Mouse (Mus musculus) c-Kit-positive CD71-positive TER-119-negative erythroid progenitor cells, embryonic 14.5 days (primary cell): ENCODE data around the gene Ssna1.
"Not testable (repeated sequence)": the region's sequence is repeated elsewhere in the genome, so short reads cannot be mapped to it uniquely, and the experiment has no call there.

Experiments
- DNase-seq: peaks from one replicate; pipeline ENCODE4 v3.0.0-alpha.2; 2013; ENCODE audit warnings: low read depth

Ssna1 gene

GRCm38 (mm10) chr2:25261870-25262269, 10.4 kb downstream of the Ssna1 start:
- no peak for DNase-seq

DNA sequence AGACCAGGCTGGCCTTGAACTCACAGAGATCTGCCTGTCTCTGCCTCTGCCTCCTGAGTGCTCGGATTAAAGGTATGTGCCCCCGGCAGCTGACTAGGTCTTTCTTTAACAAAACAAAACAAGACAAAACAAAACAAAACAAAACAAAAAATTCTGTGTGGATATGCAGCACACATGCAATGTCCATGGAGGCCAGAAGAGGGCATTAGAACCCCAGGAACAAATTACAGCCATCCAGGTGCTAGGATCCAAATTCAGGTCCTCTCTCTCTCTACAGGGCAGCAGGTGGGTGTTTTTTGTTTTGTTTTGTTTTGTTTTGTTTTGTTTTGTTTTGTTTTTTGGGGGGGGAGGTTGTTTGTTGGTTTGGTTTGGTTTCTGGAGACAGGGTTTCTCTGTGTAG, 13.4 kb downstream of the Ssna1 start:
- DNase-seq, result no peak

DNA sequence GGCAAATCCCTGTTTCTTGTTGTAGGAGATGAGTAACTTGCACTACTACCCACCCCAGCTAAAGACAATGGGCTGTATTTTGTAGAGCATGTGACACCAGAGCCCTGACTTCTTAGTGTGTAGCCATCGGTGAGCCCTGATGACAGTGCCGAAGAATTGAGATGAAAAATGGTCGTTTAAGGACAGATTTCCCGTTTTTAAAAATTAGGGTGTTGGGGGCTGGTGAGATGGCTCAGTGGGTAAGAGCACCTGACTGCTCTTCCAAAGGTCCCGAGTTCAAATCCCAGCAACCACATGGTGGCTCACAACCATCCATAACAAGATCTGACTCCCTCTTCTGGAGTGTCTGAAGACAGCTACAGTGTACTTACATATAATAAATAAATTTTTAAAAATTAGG, 15.0 kb downstream of the Ssna1 start:
- not testable (repeated sequence) for DNase-seq

DNA sequence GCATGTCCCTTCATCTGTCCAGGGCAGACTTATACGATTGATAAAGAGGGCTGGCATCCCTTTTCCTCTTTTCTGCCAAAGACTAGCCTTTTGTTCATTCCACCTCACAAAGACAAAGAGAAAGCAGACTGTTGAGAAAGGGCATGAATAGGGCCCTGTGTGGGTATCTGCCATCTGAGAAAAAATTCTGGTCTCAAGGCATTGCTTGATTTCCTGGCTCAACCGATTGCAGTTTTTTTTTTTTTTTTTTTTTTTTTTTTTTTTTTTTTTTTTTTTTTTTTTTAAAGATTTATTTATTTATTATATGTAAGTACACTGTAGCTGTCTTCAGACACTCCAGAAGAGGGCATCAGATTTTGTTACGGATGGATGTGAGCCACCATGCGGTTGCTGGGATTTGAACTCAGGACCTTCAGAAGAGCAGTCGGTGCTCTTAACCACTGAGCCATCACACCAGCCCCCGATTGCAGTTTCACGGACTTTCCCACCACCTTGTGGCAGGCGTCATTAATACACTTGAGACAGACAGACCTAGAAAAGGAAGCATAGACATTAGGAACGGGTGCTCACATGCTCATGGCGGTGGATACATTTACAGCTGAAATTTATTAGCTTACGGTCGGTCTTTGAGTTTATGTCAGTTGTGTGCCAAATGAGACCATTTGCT, 15.7 kb downstream of the Ssna1 start:
- not testable (repeated sequence) for DNase-seq

DNA sequence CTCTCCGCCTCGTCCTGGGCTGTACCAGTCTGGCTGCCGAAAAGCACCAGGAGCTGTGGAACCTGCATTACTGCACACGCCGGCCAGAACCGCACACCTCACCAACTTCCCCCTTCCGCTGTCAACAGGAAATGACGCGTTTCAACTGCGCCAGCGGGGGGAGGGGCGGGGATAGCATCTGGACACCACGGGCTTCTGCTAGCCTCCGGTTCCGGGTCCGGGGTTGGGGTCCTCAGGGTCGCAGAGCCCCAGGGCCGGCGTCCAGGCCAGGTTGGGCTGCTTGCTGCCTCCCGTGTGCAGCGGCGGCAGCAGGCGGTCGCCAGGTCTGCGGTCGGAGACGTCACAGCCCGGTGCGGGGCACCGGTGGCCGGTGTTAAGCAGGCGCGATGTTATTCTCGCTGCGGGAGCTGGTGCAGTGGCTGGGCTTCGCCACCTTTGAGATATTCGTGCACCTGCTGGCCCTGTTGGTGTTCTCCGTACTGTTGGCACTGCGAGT, 16.9 kb downstream of the Ssna1 start, which contains the start of gene Tmem203:
Gene Tmem203 (plus strand): TSS at position 156 of the 496 bp plus-strand sequence.
- DNase-seq, result peak; percentile 88

DNA sequence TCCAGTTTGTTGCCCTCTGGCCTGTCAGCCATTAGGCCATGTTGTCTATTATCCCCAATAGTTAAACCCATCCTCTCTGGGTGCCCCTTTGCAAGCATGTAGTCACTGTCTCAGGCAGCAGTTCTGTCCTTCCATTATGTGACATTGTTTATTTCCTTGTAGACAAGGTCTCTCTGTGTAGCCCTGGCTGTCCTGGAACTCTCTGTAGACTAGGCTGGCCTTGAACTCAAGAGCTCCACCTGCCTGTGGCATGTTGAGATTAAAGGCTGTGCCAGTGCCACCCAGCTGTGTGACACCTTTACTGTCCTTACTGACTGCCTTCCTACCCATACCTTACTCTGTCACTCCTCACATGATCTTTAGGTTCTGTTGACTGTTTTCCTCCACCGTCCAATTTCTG, 19.9 kb downstream of the Ssna1 start:
- DNase-seq, result no peak

- DNase-seq, result no peak
Observed at GRCm38 (mm10) chr2:25246183-25247072, 25.8 kb downstream of the Ssna1 start, which contains the start of gene AL732309.1. AL732309.1 (minus strand) TSS chr2:25246863.

DNA sequence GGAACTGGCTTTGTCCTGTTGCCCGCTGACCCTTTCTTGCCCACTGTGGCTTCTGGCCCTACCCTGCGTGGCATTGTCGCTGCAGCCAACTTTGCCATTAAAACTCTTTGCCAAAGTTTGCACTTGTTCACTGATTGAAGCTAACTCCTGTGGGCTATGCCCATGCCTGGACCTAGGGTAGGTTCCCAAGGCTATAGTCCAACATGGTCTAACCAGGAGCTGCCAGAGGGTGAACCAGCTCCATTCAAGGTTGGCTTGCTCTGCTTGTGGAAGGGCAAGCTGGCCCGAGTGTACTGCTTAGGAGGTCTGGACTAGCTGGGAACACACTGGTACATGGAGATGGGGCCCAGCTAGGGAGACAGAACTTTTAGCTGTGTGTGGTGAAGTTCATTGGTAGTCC, 28.1 kb downstream of the Ssna1 start:
- DNase-seq, result no peak

DNA sequence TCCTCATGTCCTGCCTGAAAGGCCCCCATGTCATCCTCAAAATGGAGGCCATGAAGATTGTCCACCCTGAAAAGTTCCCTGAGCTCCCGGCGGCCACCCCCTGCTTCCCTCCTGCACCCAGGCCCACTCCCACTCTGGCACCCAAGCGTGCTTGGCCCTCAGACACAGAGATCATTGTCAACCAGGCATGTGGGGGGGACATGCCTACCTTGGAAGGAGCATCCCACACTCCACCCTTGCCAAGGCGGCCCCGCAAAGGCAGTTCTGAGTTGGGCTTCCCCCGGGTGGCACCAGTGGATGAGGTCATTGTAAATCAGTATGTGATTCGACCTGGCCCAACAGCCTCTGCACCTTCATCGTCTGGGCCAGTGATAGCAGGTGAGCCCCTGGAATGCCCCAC, 28.9 kb downstream of the Ssna1 start:
- DNase-seq, result no peak

GRCm38 (mm10) chr2:25242101-25242506, 30.1 kb downstream of the Ssna1 start, which contains the start of the genes Rnf208 and Cysrt1:
Rnf208 (plus strand) TSS chr2:25242255.
Cysrt1 (minus strand) TSS chr2:25242452.
- DNase-seq, result no peak

DNA sequence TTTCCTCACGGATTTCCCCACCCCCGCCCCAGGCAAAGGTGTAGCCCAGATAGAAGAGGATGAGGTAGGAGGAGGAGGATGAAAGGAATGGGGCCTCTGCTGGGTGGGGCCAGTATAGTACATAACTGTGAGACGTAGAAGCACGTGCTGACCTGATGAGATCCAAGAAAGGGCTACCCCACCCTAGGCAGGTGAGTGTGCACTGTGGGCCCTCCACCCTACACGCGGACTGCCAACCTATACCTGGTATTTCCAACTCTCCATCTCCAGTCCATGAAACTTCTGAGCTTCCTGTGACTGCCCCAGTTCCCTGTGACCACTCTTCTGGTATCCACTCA, 30.8 kb downstream of the Ssna1 start:
- DNase-seq, result no peak

DNA sequence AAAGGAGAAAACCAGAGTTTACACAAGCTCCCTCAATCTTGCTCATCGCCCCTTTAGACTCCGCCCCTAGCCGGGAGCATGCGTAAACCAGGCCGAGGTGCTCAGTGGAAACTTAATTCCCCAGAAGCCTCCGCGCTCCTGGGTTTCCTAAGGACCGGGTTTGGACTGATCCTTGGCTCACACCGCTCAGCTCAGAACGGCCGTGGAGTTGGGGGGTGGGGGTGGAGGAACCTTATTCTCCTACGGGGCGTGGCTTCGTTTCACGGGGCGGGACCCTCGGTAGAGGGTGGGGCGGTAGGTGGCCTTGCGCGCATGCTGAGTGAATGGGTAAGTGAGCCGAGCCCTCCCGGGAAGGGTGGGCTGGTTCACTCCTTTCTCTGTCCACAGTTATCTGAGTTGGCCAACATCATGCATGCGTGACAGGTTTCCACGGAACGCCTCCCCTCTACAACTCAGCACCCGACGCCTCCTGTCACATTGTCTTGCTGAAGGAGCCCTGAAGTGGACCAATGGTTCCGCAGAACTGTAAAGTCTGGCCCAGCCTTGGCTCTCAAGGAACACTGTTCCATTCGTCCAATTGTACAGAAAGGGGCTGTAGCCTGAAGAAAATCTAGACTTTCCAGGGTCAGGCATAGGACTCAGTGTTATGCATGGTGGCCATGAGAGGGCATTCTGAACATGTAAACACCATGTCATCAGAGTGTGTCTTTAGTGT, 31.4 kb downstream of the Ssna1 start:
- no peak for DNase-seq

GRCm38 (mm10) chr2:25240310-25240709, 31.9 kb downstream of the Ssna1 start:
- no peak for DNase-seq

- DNase-seq, result no peak
Observed at GRCm38 (mm10) chr2:25239766-25240165, 32.5 kb downstream of the Ssna1 start.

DNA sequence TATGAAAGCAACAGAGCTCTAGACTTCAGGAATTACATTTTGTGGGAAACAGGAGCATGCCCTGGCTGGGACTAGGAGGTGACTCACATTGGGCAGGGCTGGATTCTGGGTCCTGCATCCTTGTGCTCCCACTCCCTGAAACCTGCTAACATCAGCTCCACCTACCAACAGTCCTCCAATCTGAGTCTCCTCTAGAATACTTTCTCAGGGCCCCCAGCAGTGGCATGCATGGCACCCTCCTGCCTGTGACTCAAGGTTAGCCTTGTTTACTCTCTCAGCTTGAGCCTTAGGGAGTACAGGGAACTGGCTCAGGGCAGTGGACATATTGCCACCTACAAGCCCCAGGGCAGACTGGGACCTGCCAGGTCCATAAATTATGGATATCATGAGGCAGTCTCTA, 34.1 kb downstream of the Ssna1 start:
- DNase-seq, result no peak

DNA sequence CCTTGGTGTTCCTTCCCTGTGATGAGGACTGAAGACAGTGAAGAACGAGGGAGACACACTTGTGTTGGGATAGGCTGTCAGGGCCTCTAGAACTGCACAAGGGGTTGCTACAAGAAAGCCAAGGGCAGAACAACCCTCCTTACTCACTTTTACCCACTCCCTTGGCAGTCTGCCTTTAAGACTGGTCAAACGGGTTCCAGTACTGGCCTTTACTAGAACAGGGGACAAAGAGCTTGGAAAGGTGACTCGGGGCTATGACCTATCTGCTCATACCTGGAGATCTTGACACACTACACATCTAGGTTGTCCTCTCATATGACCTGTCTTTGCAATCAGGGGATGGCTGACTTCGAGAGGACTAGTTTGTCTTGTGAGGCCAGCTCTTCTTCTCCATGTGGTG, 34.7 kb downstream of the Ssna1 start:
- no peak for DNase-seq

DNA sequence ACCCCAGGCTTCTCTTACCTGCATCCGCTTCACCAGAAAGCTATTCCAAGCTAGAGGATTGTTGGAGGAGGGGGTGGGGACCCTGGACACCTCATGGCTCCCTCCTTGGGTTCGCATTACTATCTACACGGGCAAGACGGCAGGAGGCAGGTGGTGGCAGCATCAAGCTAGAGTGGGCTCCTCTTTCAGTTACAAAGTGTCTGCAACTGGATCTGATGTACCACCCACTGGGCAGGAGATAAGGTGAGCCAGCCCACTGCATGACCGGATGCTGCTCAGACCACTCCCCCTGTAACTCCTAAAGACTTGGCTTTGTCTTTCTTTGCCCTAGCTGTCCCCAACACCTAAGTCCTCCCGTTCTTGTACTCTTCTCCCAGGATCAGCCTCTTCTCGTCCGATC, 35.6 kb downstream of the Ssna1 start, which contains the start of gene Rnf224:
Gene Rnf224 (minus strand): TSS at position 174 of the 400 bp plus-strand sequence.
- DNase-seq, result no peak

DNA sequence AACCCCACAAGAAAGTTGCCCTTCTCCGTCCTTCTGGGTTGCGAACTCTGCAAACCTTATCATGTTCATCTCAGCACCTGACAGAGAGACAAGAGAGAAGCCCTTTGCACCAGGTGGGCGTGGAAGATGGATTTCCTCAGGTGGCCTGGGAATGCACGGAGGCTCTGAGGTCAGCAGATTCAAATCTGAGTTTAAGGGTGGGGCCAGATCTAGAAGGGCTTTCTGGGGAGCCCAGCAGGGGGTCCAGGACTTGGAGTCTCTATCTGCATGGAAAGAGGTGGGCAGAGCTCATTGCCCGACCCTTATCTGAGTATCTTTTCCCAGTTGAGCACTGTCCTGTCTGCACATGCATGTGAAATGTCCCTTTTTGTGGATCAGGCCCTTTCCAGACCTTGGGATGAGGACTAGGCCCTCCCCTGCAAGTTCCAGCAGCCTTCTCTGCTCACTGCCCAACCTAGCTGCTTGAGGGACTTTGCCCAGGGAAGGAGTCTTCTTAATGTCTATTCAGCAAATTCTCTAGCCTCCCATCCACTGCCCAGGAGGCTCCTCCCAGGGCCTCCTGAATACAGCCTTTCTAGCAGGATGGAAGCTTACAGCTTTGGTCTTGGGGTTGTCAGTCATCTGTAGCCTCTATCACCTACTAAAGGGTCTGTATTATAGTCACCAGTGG, 37.6 kb downstream of the Ssna1 start:
- DNase-seq, result no peak

DNA sequence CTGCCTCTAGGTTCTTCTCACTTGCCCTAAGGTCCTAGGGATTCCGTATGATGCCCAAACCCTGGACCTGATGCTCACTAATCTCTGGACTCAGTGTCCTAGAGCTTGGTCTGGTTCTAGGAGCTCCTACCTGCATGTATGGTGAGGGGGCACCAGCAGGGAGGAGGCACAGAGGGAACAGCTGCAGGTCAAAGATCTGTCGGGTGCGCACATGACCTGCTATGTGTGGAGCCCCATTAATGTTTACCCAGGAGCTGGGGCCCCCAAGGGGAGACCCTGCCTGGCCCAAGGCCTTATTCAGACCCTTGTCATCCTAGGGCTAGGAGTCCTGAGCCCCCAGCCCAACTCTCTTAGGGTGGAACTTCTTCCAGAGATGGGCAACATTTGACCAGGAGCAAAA, 38.2 kb downstream of the Ssna1 start, which contains the start of gene Slc34a3:
Gene Slc34a3 (minus strand): TSS at position 315 of the 400 bp plus-strand sequence.
- no peak for DNase-seq

GRCm38 (mm10) chr2:25233421-25233820, 38.8 kb downstream of the Ssna1 start:
- no peak for DNase-seq

GRCm38 (mm10) chr2:25231038-25231437, 41.2 kb downstream of the Ssna1 start:
- no peak for DNase-seq

DNA sequence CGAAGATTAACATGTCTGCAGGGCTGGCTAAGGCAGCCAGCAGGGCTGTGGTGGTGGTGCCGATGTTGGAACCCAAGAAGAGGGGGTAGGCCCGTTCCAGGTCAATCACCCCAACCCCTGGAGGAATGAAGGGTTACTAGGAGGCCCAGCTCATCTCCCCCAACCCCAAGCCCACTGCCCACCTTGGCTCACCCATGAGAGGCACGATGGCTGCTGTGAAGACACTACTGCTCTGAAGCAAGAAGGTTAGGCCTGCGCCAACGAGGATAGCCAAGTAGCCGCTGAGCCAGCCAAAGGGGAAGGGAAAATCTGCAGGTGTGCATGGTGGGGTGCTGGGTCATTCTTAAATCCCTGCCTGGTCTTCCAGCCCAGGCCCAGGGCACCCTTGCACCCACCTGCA, 41.7 kb downstream of the Ssna1 start:
- DNase-seq, result no peak
